ENCODE assay signal across 24 mouse cellular contexts in the genomic region with DNA sequence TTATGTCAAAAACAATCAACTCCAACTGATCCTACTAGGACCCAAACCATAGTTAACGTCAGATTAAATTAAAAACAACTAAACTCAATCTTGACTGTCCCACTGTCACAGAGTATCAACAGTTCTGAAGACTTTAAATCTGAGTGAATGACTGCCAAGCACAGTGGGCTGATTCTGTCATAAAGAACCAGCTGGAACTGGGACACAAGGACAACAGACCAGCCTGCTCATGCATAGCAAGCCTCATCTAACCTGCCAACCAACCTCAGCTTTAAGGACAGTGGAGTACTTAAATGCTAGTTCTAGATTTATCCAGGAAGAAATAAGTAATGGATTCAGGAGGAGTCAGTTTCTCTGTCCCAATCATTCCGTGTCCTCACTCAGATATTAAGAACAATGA. TPM values are rescaled to one million over a fixed set of nuclear protein-coding genes. Genes with fewer than 3 reads are reported as not detected.
DNase-seq lines count a peak whose midpoint lies in the region; ATAC-seq and TF ChIP-seq lines count a peak whose summit lies in the region.
"Had no signal": no experiment of that assay in that cellular context is flagged by ENCODE, and none has a peak within 500 bp of the region (broad histone marks: within the 10 kb centered on the region; RNA-seq: fewer than 3 reads in every experiment).

No protein-coding gene starts in this region.

- peak; percentile 29 for DNase-seq in kidney, adult 2 months
- DNase-seq in kidney, adult 8-10 months, result no peak
- no peak for DNase-seq in liver
- peak; percentile 66 for DNase-seq in brain, adult 2 months (ENCODE audit: low read depth, low spot score)
- DNase-seq in gastrocnemius, adult 2 months, result no peak
- DNase-seq: adrenal gland, postnatal 10 days; adrenal gland, postnatal 36 days; B cell, adult 2 months; cerebellum, adult 11 months; cerebellum, adult 2 months; cerebellum, adult 9-11 months; forebrain, postnatal 0 days; gastrocnemius, postnatal 14 days; heart, adult 11 months had no signal

- no peak for TF ChIP-seq CTCF in kidney, adult 2 months (conservative IDR thresholded peaks at IDR 0.05; ENCODE audit: insufficient read depth, insufficient read length, low read depth, low read length)
- no peak for TF ChIP-seq CTCF in gastrocnemius, adult 2 months (IDR thresholded peaks at IDR 0.05)

- H3K4me2 ChIP-seq in liver, embryonic 12.5 days, result peak overlapping the region; percentile 18; the same call in 1 of the 2 replicates
- H3K4me2 ChIP-seq: embryonic facial prominence, embryonic 12.5 days; embryonic facial prominence, embryonic 15.5 days; heart, embryonic 11.5 days; hindbrain, embryonic 12.5 days; hindbrain, embryonic 15.5 days had no signal

- no peaks in the 10 kb centered on the region for H3K27me3 ChIP-seq in kidney, adult 2 months (replicated peaks; ENCODE audit: control insufficient read depth, insufficient read depth, low read length)
- no peaks in the 10 kb centered on the region for H3K27me3 ChIP-seq in liver, embryonic 12.5 days (replicated peaks)
- H3K27me3 ChIP-seq: CH12.LX; embryonic facial prominence, embryonic 12.5 days; embryonic facial prominence, embryonic 15.5 days; hindbrain, embryonic 12.5 days; hindbrain, embryonic 15.5 days; Patski had no signal

- no peak overlapping the region for H3K4me3 ChIP-seq in kidney, adult 2 months (ENCODE audit: insufficient read depth, low read depth, low read length)
- no peak overlapping the region for H3K4me3 ChIP-seq in liver, embryonic 12.5 days
- H3K4me3 ChIP-seq in gastrocnemius, adult 2 months, result no peak overlapping the region
- H3K4me3 ChIP-seq: embryonic facial prominence, embryonic 12.5 days; embryonic facial prominence, embryonic 15.5 days; hindbrain, embryonic 12.5 days; hindbrain, embryonic 15.5 days had no signal

- H3K36me3 ChIP-seq in kidney, adult 2 months (ENCODE audit: control insufficient read depth, insufficient read depth, low read length), result no peaks in the 10 kb centered on the region; the same call in 1 of the 2 replicates
- H3K36me3 ChIP-seq in liver, embryonic 12.5 days, result peaks cover 33% of the 10 kb centered on the region
- H3K36me3 ChIP-seq: embryonic facial prominence, embryonic 12.5 days; embryonic facial prominence, embryonic 15.5 days had no signal

- no peak overlapping the region for H3K27ac ChIP-seq in kidney, adult 2 months (ENCODE audit: insufficient read depth, low read depth, low read length)
- H3K27ac ChIP-seq in liver, embryonic 12.5 days, result peak overlapping the region; percentile 74
- H3K27ac ChIP-seq in gastrocnemius, adult 2 months, result no peak overlapping the region
- H3K27ac ChIP-seq: embryonic facial prominence, embryonic 12.5 days; embryonic facial prominence, embryonic 15.5 days; hindbrain, embryonic 12.5 days; hindbrain, embryonic 15.5 days had no signal

- H3K4me1 ChIP-seq in kidney, adult 2 months (ENCODE audit: control insufficient read depth, insufficient read depth, low read length), result no peaks in the 10 kb centered on the region
- peaks cover 74% of the 10 kb centered on the region for H3K4me1 ChIP-seq in liver, embryonic 12.5 days
- H3K4me1 ChIP-seq: embryonic facial prominence, embryonic 12.5 days; embryonic facial prominence, embryonic 15.5 days; hindbrain, embryonic 12.5 days; hindbrain, embryonic 15.5 days had no signal

- H3K9me3 ChIP-seq in liver, embryonic 12.5 days (replicated peaks), result no peaks in the 10 kb centered on the region
- H3K9me3 ChIP-seq: embryonic facial prominence, embryonic 12.5 days; embryonic facial prominence, embryonic 15.5 days; G1E; hindbrain, embryonic 12.5 days; hindbrain, embryonic 15.5 days had no signal

- ATAC-seq in liver, embryonic 12.5 days, result no peak
- ATAC-seq: forebrain, embryonic 14.5 days; forebrain, postnatal 0 days; Patski had no signal

- 71% methylated on average over 2 of the region's 2 CpGs for WGBS in kidney, adult 2 months
- 80% methylated on average over 2 of the region's 2 CpGs for WGBS in liver, embryonic 12.5 days (ENCODE audit: insufficient replicate concordance)

- intact Hi-C loops in gastrocnemius, adult 2 months (cut with DNase I), result no loop called here

- TF ChIP-seq POLR2A in kidney, adult 2 months (IDR thresholded peaks at IDR 0.05; ENCODE audit: low read depth, low read length), result no peak

- H3K9ac ChIP-seq in liver, embryonic 12.5 days, result 0 out of 2 replicates have a peak overlapping the region, but pooled peaks have one; percentile 2
- H3K9ac ChIP-seq: embryonic facial prominence, embryonic 12.5 days; embryonic facial prominence, embryonic 15.5 days; forebrain, postnatal 0 days; hindbrain, embryonic 12.5 days; hindbrain, embryonic 15.5 days had no signal

RNA-seq across cellular contexts. Expression of gene Ndrg3, which starts 34.8 kb away (rescaled TPM):
- 97.8 and 102 TPM in 2 replicates for polyA plus RNA-seq in kidney, adult 2 months (2012; rRNA removed)
- polyA plus RNA-seq in liver, embryonic 12.5 days (2016; fragmentation: Nextera tagmentation; extraction: Ambion mirVana), result 55.4 and 56.4 TPM in 2 replicates
- total RNA-seq in gastrocnemius, adult 2 months (2021), result 10 to 100 TPM; 31.9 to 33.4 TPM

RNA-seq across cellular contexts. Expression of gene Dsn1, which starts 49.9 kb away (rescaled TPM):
- 2.0 and 2.4 TPM in 2 replicates for polyA plus RNA-seq in kidney, adult 2 months (2012; rRNA removed)
- polyA plus RNA-seq in liver, embryonic 12.5 days (2016; fragmentation: Nextera tagmentation; extraction: Ambion mirVana), result 38.7 TPM in 2 replicates
- total RNA-seq in gastrocnemius, adult 2 months (2021), result 1 to 10 TPM; 1.2 to 1.6 TPM

Comparison
In these comparisons a context has a peak if more than half of its experiments do, and no peak if none do; other contexts are left out.
1. DNase-seq: peak in kidney, adult 2 months (single experiment) and brain, adult 2 months (single experiment); none in kidney, adult 8-10 months (0 of 2), liver (single experiment) and gastrocnemius, adult 2 months (single experiment).
2. RNA of gene Dsn1, which starts 49.9 kb away (polyA plus RNA-seq): 38.7 TPM in liver, embryonic 12.5 days; 2.0 to 2.4 TPM in kidney, adult 2 months; every median in the first group is over 10 times any median in the second.